Mouse (Mus musculus) C2C12 (cell line): Measurements from ENCODE around the gene En1.

Source experiments
- CTCF ChIP-seq: IDR thresholded peaks from one replicate; pipeline ENCODE4 v1.5.1; 2011; ENCODE audit not compliant: control insufficient read depth, insufficient read depth, insufficient read length
- MAX ChIP-seq: IDR thresholded peaks from one replicate; pipeline ENCODE4 v1.6.1; 2011; ENCODE audit warnings: mild to moderate bottlenecking, control low read depth

GRCm38 (mm10) chr1:120581306-120581705 is 20.9 kb upstream of the En1 start:
- TF ChIP-seq CTCF (no peak), MAX (no peak)
